Mouse (Mus musculus) testis, adult 2 months (tissue): ENCODE data around the gene Ebf4.

ENCODE experiments used
- CTCF ChIP-seq: fragments of 200-500 bp; IDR thresholded peaks from 2 replicates; pipeline ENCODE4 v1.5.1; 2012; ENCODE audit warnings: low read depth, mild to moderate bottlenecking, inconsistent platforms, low read length, moderate library complexity; ENCODE audit not compliant: control insufficient read depth, insufficient read depth, insufficient replicate concordance
- POLR2A ChIP-seq: fragments of 200-500 bp; IDR thresholded peaks from 2 replicates; pipeline ENCODE4 v1.6.1; 2012; ENCODE audit warnings: low read depth, mild to moderate bottlenecking, inconsistent platforms, low read length, moderate library complexity; ENCODE audit not compliant: control insufficient read depth

- TF ChIP-seq CTCF = no peak
- no peak for TF ChIP-seq POLR2A
These were observed 32.6 kb upstream of the Ebf4 start for GRCm38 (mm10) chr2:130262398-130262797.
